Mouse (Mus musculus) olfactory bulb, adult 2 months (tissue): ENCODE measurements around the gene Ip6k3.

ENCODE experiments used
- CTCF ChIP-seq: fragments of 200-500 bp; IDR thresholded peaks from 2 replicates; pipeline ENCODE4 v1.5.1; 2012; ENCODE audit warnings: low read depth, mild to moderate bottlenecking, low read length, moderate library complexity; ENCODE audit not compliant: insufficient read depth
- POLR2A ChIP-seq: fragments of 200-500 bp; IDR thresholded peaks from 2 replicates; pipeline ENCODE4 v1.6.1; 2012; ENCODE audit warnings: mild to moderate bottlenecking, low read depth, low read length, moderate library complexity; ENCODE audit not compliant: insufficient read depth

DNA sequence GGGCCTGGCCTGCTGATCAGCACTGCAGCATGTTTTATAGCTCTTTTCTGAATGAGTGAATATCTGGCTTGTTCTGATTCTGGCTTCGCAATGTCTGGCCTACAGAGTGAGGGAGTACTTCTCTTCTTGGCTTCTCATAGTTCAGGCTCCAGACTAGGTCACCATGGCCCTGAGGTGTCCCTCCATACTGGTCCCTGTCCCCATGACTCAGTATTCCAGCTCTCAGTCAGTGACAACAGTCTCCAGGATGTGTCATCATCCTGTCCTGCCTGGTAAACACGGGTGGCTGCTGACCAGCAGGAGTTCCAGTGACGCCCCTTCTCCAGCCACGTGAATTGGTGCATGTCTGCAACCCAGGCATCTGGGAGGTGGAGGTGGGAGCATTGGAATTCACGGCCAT lies 3.5 kb upstream of the Ip6k3 start:
- TF ChIP-seq POLR2A (no peak), CTCF (no peak)
